Mouse (Mus musculus) R1 (cell line): ENCODE results near the gene Flt4.

Source experiments
- DNase-seq: peaks from one replicate; pipeline ENCODE4 v3.0.0-alpha.2; 2018; ENCODE audit warnings: low read depth, low spot score

Gene Flt4

DNA sequence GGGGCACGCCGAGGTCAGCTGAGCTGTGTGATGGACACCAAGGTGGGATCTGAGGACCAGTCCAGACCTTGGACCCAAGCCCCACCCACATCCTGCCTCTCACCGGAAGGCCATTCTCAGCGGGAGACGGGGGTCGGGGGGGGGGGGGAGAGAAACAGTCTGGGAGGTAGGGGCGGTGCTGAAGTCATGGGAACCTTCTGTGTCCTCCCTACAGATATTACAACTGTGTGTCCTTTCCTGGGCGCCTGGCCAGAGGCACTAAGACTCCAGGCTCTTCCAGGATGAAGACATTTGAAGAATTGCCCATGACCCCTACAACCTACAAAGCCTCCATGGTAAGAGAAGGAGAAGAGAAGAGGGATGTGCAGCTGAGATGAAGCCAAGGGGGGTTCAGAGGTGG lies 36.6 kb downstream of the Flt4 start:
- no peak for DNase-seq

- DNase-seq: peak; percentile 90
These were observed 41.3 kb downstream of the Flt4 start for GRCm38 (mm10) chr11:49650113-49650993.

GRCm38 (mm10) chr11:49650994-49651761 lies 42.1 kb downstream of the Flt4 start:
- peak; percentile 45 for DNase-seq

GRCm38 (mm10) chr11:49651762-49652322 lies 42.8 kb downstream of the Flt4 start:
- DNase-seq: peak; percentile 36

GRCm38 (mm10) chr11:49652401-49653078 lies 43.5 kb downstream of the Flt4 start:
- peak; percentile 89 for DNase-seq

DNA sequence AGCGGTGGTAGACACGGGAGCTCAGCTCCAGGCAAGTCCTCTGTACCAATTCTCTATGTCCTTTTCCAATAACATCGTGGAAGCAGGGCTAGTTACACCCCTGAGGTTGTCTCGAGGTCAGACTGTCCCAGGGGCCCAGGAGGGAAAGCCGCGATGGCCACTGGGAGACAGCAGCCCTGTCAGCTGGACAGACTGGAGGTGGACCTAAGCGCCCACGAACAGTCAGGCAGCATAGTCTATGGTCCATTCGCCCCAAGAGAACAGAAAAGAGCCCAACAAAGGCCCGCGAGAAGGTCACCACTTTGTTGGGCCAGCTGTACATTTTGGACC lies 44.0 kb downstream of the Flt4 start:
- no peak for DNase-seq

DNA sequence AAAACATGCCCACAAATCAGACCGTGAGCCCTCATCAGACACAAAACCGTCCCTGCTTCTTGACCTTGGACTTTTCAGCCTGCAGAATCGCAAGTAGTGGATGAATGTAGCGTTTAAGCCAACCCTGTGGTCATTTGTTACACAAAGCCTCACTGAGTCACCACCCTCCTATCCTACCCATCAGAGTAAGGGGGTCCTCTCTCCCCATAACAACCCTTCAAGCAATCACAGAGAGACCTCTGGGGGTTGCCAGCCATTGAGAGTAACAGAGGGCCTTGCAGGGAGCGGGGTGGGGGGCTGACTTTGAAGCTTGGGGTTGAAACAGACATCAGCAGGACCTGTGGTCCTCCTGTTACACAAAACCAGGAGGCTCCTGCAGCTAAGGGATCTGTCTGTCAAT lies 45.6 kb downstream of the Flt4 start:
- no peak for DNase-seq

GRCm38 (mm10) chr11:49655501-49655900 lies 46.4 kb downstream of the Flt4 start:
- DNase-seq: no peak

GRCm38 (mm10) chr11:49658065-49658464 lies 49.0 kb downstream of the Flt4 start:
- no peak for DNase-seq

DNA sequence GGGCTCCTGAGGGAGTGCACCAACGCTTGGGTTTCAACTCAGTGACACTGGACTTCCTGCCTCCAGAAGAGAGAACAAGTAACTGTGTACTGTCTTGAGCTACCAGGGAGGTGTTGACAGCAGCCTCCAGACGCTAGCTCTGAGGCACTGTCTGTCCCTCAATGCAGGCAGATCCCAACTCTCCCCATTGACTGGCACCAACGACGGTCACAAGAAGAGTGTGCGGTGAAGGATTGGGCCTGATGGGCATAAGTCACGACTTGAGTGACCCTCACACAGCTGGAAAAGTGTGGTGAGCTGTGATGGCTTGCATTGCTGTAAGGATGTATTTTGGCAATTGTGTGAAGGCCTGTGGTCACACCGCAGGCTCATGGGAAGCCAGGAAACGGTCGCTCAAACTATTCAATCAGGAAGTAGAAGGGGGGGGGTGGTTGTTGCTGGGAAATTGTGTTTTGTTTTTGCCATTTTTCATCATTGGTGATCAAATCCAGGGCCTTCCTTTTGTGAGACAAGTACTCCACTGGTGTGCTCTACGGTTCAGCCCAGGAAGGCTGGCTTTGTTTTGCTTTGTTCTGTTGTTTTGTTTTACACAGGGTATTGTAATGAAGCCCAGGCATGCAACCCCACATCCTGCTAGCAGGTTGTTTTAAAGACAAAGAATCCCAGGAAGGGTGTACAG lies 49.9 kb downstream of the Flt4 start:
- peak; percentile 99 for DNase-seq

- DNase-seq: no peak
These were observed 50.4 kb downstream of the Flt4 start for GRCm38 (mm10) chr11:49659470-49659799.

DNA sequence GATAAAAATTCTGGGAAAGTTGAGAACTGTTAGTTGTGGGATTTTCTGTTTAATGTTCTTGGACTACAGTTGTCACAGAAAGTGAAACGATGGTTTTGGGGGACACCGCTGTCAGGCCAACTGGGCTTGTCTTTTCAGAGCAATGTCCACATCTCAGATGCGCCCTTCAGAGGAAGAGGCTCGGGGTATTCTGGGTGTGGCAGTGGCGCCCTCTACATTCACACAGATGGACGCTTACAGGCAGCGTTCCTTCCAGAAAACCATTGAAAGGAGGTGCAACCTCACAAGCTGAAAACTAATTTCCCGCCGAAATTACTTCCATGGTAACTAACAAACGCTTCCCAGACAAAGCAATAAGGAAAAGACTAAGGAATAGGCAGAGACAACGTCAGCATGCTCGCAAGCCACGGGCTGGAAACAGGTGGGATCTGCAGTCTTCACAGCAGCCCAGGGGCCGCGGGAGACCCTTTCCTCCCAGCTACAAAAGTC lies 53.3 kb downstream of the Flt4 start:
- DNase-seq: peak; percentile 32

DNA sequence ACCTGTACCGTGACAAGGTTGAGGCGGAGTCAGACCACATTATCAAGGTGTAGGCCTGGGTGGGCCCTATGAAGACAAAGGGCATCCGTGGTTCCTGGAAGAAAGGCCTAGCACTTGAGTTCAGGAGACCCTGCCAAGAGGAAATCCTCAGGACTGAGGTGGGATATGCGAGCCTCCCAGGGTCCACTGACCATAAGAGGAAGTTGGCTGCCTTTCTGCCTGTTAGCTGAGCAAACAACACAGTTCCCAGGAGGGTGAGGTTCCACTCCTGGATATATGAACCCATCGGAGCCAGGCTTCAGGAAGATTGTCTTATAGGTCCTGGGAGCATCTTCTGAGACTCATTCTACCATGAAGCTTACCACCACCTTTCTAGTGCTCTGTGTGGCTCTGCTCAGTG lies 54.2 kb downstream of the Flt4 start, which contains the start of gene Scgb3a1:
Scgb3a1 (plus strand) TSS at position 301 of the 400 bp plus-strand sequence.
- DNase-seq: no peak

DNA sequence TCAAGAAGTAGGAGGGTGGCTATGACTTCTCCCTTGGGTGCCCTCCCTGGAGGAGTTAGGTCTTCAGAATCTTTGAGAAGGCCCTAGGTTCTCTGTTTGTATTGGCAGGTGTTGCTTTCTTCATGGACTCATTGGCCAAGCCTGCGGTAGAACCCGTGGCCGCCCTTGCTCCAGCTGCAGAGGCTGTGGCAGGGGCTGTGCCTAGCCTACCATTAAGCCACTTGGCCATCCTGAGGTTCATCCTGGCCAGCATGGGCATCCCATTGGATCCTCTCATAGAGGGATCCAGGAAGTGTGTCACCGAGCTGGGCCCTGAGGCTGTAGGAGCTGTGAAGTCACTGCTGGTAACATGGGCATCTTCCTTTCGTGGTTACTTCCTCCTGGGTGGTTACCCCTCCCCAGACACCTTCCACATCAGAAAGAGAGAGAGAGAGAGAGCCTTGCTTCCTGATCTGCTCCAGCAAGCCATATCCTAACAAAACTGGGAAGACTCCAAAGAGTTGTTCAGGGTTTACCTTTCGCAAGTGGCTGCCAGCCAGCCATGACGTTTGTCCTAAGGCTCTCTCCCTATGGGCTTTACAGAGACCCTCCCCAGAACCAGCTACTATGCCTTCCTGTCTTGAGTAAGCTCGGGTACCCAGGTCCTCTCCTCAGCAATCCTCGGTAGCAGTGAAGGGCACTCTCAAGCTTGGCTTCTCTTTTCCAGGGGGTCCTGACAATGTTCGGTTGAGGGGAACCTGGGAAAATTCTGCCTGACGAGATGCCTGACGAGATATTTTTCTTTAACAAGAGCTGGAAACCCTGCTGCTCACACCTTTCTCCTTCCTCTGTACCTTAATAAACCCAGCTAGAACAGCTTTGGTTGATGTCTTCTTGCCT lies 55.4 kb downstream of the Flt4 start:
- DNase-seq: no peak

DNA sequence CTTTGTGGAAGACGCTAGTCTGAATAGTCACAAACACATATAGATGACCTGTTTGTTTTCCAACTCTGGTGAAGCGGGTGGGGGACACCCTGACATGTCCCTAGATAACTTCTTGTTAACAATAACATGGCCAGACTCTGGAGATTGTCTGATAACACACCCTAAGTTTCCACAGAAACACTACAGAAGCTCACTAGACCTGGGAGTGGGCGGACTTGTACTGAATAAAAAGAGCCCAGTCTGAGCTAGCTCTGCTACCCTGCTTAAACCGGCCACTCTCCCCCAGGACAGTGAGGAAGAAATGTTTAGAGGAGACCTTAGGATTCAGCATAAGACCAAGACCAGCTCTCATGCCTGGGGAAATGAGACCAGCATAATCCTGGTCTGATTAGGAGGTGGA lies 56.4 kb downstream of the Flt4 start:
- DNase-seq: no peak

GRCm38 (mm10) chr11:49673433-49673832 lies 64.4 kb downstream of the Flt4 start:
- peak; percentile 22 for DNase-seq

GRCm38 (mm10) chr11:49684237-49684973 lies 75.3 kb downstream of the Flt4 start:
- peak; percentile 37 for DNase-seq

- no peak for DNase-seq
These were observed 86.0 kb downstream of the Flt4 start for GRCm38 (mm10) chr11:49695013-49695412.

DNA sequence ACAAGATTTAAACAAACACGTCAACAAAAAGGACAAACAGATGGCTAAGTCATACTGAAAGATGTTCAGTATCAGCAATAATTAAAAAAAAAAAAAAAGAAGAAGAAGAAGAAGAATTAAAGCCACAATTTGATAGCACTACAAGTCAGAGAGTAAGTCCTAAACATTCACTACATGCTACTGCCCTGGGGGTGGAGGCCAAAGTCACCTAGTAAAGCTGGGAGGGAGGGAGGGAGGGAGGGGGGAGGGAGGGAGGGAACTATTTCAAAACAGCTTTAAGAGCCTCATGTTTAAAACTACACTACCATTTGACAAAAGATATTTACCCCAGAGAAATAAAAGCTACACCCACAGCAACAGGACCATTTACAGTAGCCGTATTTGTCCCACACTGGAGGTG lies 86.6 kb downstream of the Flt4 start:
- no peak for DNase-seq

DNA sequence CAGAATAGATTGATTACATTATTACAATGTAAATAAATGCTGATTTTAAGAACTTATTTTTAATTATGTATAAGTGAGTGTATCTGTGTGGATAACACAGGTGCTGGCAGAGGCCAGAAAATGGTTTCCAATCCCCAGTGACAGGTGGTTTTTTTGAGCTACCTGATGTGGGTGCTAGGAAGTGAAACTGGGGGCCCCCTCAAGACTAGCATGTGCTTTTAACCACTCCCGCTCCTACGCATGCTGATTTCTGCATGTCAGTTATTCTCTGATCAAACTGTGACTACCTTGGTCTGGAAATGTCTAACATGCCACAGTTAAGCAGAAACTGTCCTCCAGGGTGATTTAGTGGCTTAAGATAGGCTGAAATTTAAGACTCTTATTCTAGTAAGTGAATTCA lies 87.4 kb downstream of the Flt4 start:
- no peak for DNase-seq
